Mouse (Mus musculus) T-helper 2 cell (primary cell): ENCODE data around the gene D630045J12Rik.

ENCODE experiments used
- in situ Hi-C: fragments of 300-600 bp; cut with MboI, MseI; formaldehyde crosslinking; loops from one replicate; pipeline ENCODE4 v1.15.1; 2025; ENCODE audit warnings: high pct_unique_total_duplicates

Gene D630045J12Rik

DNA sequence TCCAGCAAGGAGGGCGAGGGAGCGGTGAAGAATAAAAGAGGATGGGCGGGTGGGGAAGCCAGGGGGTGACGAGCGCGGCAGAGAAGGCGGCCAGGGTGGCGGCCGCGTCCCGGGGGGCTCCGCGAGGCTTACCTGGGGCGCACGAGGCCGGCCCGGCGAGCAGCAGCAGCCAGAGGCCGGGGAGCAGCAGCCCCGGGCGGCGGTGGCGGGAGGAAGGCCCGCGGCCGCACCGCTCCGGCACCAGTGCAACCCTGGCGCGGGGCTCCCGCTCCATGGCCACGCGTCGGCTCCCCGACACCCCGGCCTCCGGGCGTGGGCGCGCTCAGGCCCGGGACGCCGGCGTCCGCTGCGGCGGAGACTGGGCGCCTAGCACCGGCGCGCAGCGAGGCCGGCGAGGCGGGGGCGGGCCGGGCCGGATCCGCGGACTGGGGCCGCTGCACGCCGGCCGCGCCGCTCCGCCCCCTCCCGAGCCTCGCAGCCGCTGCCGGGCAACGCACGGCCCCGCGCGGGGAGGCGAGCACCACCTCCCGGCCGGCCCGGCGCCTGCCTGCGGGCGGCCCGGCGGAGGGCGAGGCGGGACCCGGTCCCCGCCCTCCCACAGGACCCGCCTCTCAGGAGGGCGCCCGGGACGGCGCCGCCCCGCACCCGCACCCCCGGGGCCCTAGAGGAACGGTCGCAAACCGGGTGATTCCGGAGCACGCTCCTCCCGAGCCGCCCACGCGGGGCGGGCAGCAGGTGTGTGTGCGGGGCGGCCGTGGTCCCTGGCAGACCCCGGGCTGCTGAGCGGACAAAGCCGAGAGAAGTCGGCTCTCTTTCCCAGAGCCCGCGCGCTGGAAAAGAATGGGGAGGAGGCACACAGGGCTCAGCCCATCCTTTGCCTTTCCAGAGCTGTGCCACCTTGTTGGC is at the start of gene D630045J12Rik:
TSS of gene D630045J12Rik (minus strand) at position 274 of the 906 bp plus-strand sequence.
- in situ Hi-C loops, result no loop called here

GRCm38 (mm10) chr6:38298761-38299401 is 45.1 kb upstream of the D630045J12Rik start, which contains the start of gene Zc3hav1l:
Zc3hav1l (minus strand) TSS chr6:38299259.
- in situ Hi-C loops, result no loop called here

DNA sequence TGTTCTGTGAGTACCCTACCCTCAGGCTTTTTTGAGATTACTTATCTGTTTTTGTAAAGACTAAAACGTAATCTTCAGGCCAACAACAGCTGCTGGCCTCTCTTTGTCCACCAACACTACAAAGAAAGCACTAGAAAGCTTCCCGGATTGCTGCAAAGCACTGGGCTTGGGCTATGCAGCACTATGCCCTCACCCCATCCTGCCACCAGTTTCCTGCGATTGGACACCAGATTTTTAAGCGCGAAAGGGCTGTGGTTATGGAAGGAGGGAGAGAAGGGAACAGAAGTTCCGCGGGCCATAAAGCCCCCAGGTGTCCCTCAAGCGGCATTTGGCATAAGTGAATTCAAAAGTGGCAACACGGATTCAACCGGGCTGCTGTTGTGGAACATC is 44.4 kb upstream of the D630045J12Rik start:
- in situ Hi-C loops, result no loop called here

- in situ Hi-C loops, result no loop called here
These were observed 43.9 kb upstream of the D630045J12Rik start for GRCm38 (mm10) chr6:38297580-38298245.

- in situ Hi-C loops, result no loop called here
These were observed 39.9 kb upstream of the D630045J12Rik start for GRCm38 (mm10) chr6:38293708-38294107.

- in situ Hi-C loops, result no loop called here
These were observed 39.2 kb upstream of the D630045J12Rik start for GRCm38 (mm10) chr6:38292871-38293646.

DNA sequence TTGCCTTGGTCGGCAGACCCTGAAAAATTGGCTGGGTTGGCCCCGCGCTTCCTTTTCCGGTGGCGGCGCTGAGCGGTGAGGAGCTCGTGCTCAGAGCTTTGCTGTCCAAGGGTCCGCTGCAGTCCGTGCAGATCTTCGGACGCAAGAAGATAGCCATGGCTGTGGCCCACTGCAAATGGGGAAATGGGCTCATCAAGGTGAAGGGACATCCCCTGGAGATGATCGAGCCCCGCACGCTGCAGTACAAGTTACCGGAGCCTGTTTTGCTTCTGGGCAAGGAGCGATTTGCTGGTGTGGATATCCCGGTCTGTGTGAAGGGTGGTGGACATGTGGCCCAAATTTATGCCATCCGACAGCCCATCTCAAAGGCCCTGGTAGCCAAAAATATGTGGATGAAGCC is 30.6 kb upstream of the D630045J12Rik start:
- in situ Hi-C loops, result no loop called here

- in situ Hi-C loops, result no loop called here
These were observed 10.7 kb upstream of the D630045J12Rik start for GRCm38 (mm10) chr6:38264466-38264865.

- in situ Hi-C loops, result no loop called here
These were observed 9.8 kb upstream of the D630045J12Rik start for GRCm38 (mm10) chr6:38263393-38264159.

DNA sequence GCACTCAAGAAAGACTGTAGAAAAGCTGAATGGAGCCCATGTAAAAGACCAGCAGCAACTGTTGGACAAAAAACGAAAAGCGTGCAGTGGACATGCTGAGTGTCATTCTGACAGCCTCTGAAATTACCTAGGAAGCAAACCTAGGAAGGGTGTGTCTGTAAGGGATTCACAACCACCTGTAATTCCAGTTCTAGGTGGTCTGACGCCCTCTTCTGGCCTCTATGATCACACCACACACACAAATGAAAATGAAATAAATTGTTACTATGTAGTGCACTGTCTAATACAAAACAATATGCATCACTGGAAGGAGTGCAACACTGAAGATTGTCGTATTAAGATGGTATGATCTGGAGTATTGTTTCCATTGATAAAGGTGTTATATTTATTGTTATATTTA is 8.1 kb upstream of the D630045J12Rik start:
- in situ Hi-C loops, result no loop called here

DNA sequence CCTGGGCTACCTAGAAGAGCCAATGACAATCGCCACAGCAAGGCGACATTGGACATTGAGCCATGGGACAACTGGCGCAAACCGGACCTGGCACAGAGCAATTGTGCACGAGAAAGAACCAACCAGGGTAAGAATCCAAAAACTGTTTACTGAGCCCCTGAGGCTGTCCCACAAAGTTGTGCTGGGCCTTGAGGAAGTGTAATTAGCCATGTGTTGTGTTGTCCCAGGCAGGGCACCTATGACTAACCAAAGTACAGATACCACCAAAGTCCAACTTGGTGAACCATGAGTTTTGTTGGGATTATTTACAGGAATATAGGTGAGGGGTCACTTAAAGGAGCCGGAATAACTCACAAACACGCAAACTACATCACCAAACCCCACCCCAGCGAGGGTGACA is 3.7 kb upstream of the D630045J12Rik start:
- in situ Hi-C loops, result no loop called here

GRCm38 (mm10) chr6:38256793-38257192 is 3.0 kb upstream of the D630045J12Rik start:
- in situ Hi-C loops, result no loop called here

DNA sequence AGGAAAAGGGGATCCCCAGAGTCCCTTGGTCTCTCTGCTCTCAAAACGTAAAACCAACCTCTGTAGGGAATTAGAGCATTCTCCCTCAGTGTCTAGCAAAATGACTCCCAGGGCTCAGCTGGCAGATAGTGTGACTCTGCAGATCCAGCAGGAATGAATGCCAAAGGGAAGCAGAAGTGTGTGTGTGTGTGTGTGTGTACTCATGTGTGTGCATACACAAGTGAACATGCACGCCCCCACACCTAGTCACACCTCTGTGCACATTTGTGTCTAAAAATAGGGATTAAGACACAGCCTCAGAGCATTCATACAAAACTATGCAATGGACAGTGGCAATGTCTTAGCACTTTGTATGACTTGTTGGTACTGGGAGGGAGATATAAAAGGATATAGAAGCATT is 2.0 kb upstream of the D630045J12Rik start:
- in situ Hi-C loops, result no loop called here

DNA sequence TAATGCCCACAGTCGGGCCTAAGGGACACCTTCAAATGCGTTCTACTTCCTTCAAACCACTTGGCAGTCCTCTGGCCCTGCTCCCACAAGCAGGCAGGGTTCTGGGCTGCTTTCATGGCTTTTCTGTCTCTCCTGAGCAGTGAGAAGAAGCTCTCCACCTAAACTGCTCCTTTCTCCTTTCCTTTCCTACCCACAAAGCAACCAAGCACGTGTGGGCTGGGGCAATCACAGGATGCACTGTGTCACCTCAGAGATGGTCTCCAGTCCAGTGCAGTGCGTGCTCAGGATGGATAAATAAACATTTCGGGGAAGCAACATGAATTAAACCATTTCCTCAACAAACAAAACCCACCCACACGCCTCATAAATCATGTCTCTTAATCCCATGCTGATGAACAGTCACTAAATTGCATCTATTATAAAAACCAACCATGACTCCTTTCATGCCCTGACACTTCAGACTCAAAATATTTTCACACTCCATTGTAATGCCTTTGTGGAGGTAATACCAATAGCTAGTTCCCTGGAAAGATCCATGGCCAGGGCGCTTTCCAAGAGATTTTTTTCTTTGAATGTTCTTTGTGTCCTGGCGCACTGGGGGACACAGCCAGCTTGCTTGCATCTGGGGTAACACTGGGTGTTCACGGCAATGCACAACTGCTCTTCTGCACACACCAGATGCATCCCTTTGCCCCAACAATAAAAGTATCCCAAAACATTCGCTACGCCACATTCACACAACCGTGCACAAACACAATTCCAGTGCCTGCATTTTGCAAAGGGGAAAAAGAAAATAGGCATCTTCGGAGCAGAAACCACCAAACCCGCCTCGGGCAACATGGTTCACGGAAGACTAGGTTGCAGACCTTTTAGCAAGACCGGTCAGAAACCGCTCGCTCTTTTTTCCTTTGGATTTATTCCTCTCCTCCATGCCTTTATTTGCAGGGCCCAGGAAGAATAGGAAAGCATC is 758 bp downstream of the D630045J12Rik start:
- in situ Hi-C loops, result no loop called here

- in situ Hi-C loops, result no loop called here
These were observed 1.7 kb downstream of the D630045J12Rik start for GRCm38 (mm10) chr6:38252139-38252538.

- in situ Hi-C loops, result no loop called here
These were observed 2.3 kb downstream of the D630045J12Rik start for GRCm38 (mm10) chr6:38251464-38251863.

DNA sequence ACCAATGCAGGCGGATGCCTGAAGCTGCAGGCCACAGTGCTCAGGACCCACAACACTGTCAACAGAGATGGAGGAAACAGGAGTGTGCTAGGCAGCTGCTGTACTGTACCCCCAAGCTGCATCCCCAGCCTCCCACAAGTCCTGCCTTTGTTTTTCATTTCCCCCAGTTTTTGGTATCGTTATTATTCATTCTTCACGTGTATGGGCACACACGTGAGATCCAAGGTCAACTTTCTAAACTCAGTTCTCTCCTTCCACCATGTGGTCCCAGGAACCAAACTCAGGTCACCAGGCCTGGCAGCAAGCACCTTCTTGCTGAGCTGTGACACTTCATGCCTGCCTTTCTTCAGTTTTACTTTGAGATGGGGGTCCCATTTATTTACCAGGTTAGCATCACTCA is 6.4 kb downstream of the D630045J12Rik start:
- in situ Hi-C loops, result no loop called here

- in situ Hi-C loops, result no loop called here
These were observed 9.0 kb downstream of the D630045J12Rik start for GRCm38 (mm10) chr6:38244806-38245205.

DNA sequence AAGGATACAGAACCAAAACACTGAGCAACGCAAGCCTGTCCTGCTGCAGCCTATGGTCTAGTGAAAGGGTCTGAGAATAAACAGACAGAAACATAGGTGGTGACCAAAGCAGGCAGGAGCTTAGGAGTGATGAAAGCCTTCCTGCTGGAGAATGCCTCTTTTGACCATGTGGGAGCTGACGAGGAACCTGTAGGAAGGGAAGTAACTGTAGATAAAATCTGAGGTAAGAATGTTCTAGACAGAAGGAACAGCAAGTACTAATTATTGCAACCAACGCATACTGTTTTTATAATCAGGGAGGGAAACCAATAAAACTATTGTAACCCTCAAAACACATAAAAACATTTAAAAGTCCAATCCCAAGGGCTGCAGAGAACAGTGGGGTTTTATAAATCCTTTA is 9.6 kb downstream of the D630045J12Rik start:
- in situ Hi-C loops, result no loop called here

DNA sequence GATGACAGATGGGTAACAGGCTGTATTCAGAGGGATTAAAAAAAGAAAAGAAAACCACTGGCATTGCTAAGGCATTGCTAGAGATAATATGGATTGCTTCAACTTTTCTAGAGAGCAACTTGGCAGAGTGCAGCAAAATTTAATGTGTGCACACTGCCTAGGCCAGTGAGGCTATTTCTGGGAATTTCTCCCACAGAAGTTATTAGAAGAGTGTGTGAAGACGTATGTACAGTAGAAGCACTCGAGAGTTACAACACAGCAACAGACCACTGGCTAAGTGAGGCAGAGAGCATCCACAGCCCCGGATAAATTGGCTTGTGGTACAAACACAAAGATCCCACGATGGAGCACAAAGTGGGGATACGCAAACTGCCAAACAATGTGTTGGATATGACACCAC is 11.0 kb downstream of the D630045J12Rik start:
- in situ Hi-C loops, result no loop called here
